Mouse (Mus musculus): Measurements from ENCODE around the gene Lamtor2.

DNA sequence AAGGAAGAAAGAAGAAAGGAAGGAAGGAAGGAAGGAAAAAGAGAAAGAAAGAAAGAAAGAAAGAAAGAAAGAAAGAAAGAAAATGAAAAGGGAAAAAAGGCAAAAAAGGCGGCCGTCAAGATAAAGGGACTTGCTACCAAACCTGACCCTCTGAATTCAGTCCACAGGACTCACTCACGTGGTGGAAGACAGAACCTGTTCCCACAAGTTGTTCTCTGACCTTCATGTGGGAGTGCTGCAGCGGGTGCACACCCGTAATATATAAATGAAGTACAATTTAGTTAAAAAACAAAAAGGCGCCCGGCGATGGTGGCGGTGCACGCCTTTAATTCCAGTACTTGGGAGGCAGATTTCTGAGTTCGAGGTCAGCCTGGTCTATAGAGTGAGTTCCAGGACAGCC lies 24.2 kb downstream of the Lamtor2 start:
- TF ChIP-seq POLR2A (IDR thresholded peaks at IDR 0.05; ENCODE audit: borderline replicate concordance, extremely low read depth, insufficient read depth, insufficient read length, poor library complexity, severe bottlenecking) (no peak), CTCF (IDR thresholded peaks at IDR 0.05; ENCODE audit: borderline replicate concordance, extremely low read depth, insufficient read depth, insufficient read length) (no peak)
